Mouse (Mus musculus): ENCODE measurements around the gene Hist1h3b.

- TF ChIP-seq CTCF (IDR thresholded peaks at IDR 0.05; ENCODE audit: borderline replicate concordance, insufficient read depth, low read depth, low read length) (no peak), POLR2A (IDR thresholded peaks at IDR 0.05; ENCODE audit: borderline replicate concordance, insufficient read depth, low read length) (no peak)
Observed at GRCm38 (mm10) chr13:23708041-23708440, 44.0 kb upstream of the Hist1h3b start.
